Mouse (Mus musculus) forebrain, embryonic 10.5 days (tissue): ENCODE data around the gene Slc16a5. TPM values are rescaled to one million over a fixed set of nuclear protein-coding genes. Genes with fewer than 3 reads are reported as not detected.
"Not testable (repeated sequence)": the region's sequence is repeated elsewhere in the genome, so short reads cannot be mapped to it uniquely, and the experiment has no call there.

Experiments used
- DNase-seq: peaks from one replicate; pipeline ENCODE4 v3.0.0-alpha.2; 2017; ENCODE audit warnings: low spot score; ENCODE audit errors: extremely low spot score
- H3K27ac ChIP-seq: fragments of 300-500 bp; sonication (generic); 2 replicates; pipeline ENCODE4 v1.5.1; 2016; ENCODE audit warnings: mild to moderate bottlenecking
- H3K27me3 ChIP-seq: fragments of 300-500 bp; sonication (generic); 2 replicates; pipeline ENCODE4 v1.6.1; 2016; ENCODE audit warnings: mild to moderate bottlenecking; ENCODE audit not compliant: poor library complexity, severe bottlenecking
- H3K36me3 ChIP-seq: fragments of 300-500 bp; sonication (generic); replicated peaks from 2 replicates; pipeline ENCODE4 v1.6.1; 2016; ENCODE audit warnings: mild to moderate bottlenecking, moderate library complexity
- H3K4me1 ChIP-seq: fragments of 300-500 bp; sonication (generic); 2 replicates; pipeline ENCODE4 v1.6.1; 2016
- H3K4me3 ChIP-seq: fragments of 300-500 bp; sonication (generic); 2 replicates; pipeline ENCODE4 v1.5.1; 2016; ENCODE audit warnings: mild to moderate bottlenecking, moderate library complexity
- H3K9me3 ChIP-seq: fragments of 300-500 bp; sonication (generic); 2 replicates; pipeline ENCODE4 v1.6.1; 2016; ENCODE audit warnings: mild to moderate bottlenecking, moderate library complexity
- WGBS: fragments of 180-500 bp; shearing (Covaris S2); methylation state at CpG from one replicate; pipeline ENCODE4 v1.1.7; 2016; 5-methylcytosine and 5-hydroxymethylcytosine counted together
- polyA plus RNA-seq: library from polyadenylated mRNA; unstranded; fragments of >200 nt; fragmentation: Nextera tagmentation; extraction: Ambion mirVana; gene quantifications from 2 replicates; pipeline ENCODE4 v1.2.1, GENCODE M21; 2016

The Slc16a5 gene
- polyA plus RNA-seq, 1 experiment from 2014 or later: 0.19 TPM

GRCm38 (mm10) chr11:115452281-115452860, 9.9 kb upstream of the Slc16a5 start:
- H3K27ac ChIP-seq: no peak overlapping the region
- 0 out of 2 replicates have a peak, but pooled peaks cover 7% of the 10 kb centered on the region for H3K9me3 ChIP-seq
- peaks cover 29% of the 10 kb centered on the region for H3K4me1 ChIP-seq
- H3K36me3 ChIP-seq: no peaks in the 10 kb centered on the region
- WGBS: 87% methylated on average over 7 of the region's 7 CpGs
- H3K27me3 ChIP-seq: no peaks in the 10 kb centered on the region
- no peak for DNase-seq
- no peak overlapping the region for H3K4me3 ChIP-seq

GRCm38 (mm10) chr11:115453306-115453705, 9.0 kb upstream of the Slc16a5 start:
- DNase-seq: no peak
- Histone ChIP-seq H3K4me1 (peaks cover 29% of the 10 kb centered on the region), H3K4me3 (no peak overlapping the region), H3K27ac (no peak overlapping the region), H3K36me3 (no peaks in the 10 kb centered on the region), H3K9me3 (0 out of 2 replicates have a peak, but pooled peaks cover 7% of the 10 kb centered on the region), H3K27me3 (no peaks in the 10 kb centered on the region)
- WGBS: 72% methylated on average over 4 of the region's 4 CpGs

GRCm38 (mm10) chr11:115454822-115455221, 7.5 kb upstream of the Slc16a5 start:
- H3K4me3 ChIP-seq, DNase-seq, H3K36me3 ChIP-seq, H3K27ac ChIP-seq, H3K27me3 ChIP-seq, H3K9me3 ChIP-seq: not testable (repeated sequence)
- 85% methylated on average over 6 of the region's 6 CpGs for WGBS
- H3K4me1 ChIP-seq: peaks cover 14% of the 10 kb centered on the region

GRCm38 (mm10) chr11:115455619-115456018, 6.7 kb upstream of the Slc16a5 start:
- Histone ChIP-seq H3K4me3 (no peak overlapping the region), H3K27ac (no peak overlapping the region), H3K36me3 (no peaks in the 10 kb centered on the region), H3K4me1 (peaks cover 14% of the 10 kb centered on the region), H3K9me3 (0 out of 2 replicates have a peak, but pooled peaks cover 7% of the 10 kb centered on the region), H3K27me3 (no peaks in the 10 kb centered on the region)
- WGBS: 84% methylated on average over 15 of the region's 15 CpGs
- DNase-seq: no peak

- no peak for DNase-seq
Observed at GRCm38 (mm10) chr11:115456182-115456581, 6.1 kb upstream of the Slc16a5 start.

GRCm38 (mm10) chr11:115457405-115457804, 4.9 kb upstream of the Slc16a5 start:
- Histone ChIP-seq H3K27me3 (0 out of 2 replicates have a peak, but pooled peaks cover 5% of the 10 kb centered on the region), H3K9me3 (0 out of 2 replicates have a peak, but pooled peaks cover 7% of the 10 kb centered on the region), H3K27ac (peak overlapping the region; percentile 51; the same call in 1 of the 2 replicates), H3K36me3 (no peaks in the 10 kb centered on the region), H3K4me1 (peaks cover 25% of the 10 kb centered on the region), H3K4me3 (no peak overlapping the region)
- 46% methylated on average over 6 of the region's 6 CpGs for WGBS
- no peak for DNase-seq

More at GRCm38 (mm10) chr11:115456182-115456581, 6.1 kb upstream of the Slc16a5 start:
- Histone ChIP-seq H3K4me3 (no peak overlapping the region), H3K9me3 (0 out of 2 replicates have a peak, but pooled peaks cover 7% of the 10 kb centered on the region), H3K36me3 (no peaks in the 10 kb centered on the region), H3K27me3 (no peaks in the 10 kb centered on the region), H3K4me1 (peaks cover 18% of the 10 kb centered on the region), H3K27ac (no peak overlapping the region)
- WGBS: 94% methylated on average over 5 of the region's 5 CpGs

GRCm38 (mm10) chr11:115460976-115461375, 1.3 kb upstream of the Slc16a5 start:
- DNase-seq: no peak
- no peaks in the 10 kb centered on the region for H3K36me3 ChIP-seq
- peaks cover 9% of the 10 kb centered on the region; the same call in 1 of the 2 replicates for H3K27me3 ChIP-seq
- no peak overlapping the region for H3K4me3 ChIP-seq
- 22% methylated on average over 8 of the region's 8 CpGs for WGBS
- H3K9me3 ChIP-seq: no peaks in the 10 kb centered on the region
- no peak overlapping the region for H3K27ac ChIP-seq
- peaks cover 25% of the 10 kb centered on the region for H3K4me1 ChIP-seq

GRCm38 (mm10) chr11:115461846-115462242, 430 bp upstream of the Slc16a5 start:
- 70% methylated on average over 5 of the region's 5 CpGs for WGBS
- Histone ChIP-seq H3K4me3 (no peak overlapping the region), H3K4me1 (peaks cover 27% of the 10 kb centered on the region), H3K27ac (no peak overlapping the region), H3K27me3 (peaks cover 9% of the 10 kb centered on the region; the same call in 1 of the 2 replicates), H3K9me3 (no peaks in the 10 kb centered on the region), H3K36me3 (no peaks in the 10 kb centered on the region)
- DNase-seq: no peak

- peaks cover 24% of the 10 kb centered on the region for H3K4me1 ChIP-seq
- 80% methylated on average over 11 of the region's 11 CpGs for WGBS
- no peaks in the 10 kb centered on the region for H3K9me3 ChIP-seq
- DNase-seq: no peak
- peaks cover 9% of the 10 kb centered on the region; the same call in 1 of the 2 replicates for H3K27me3 ChIP-seq
- no peak overlapping the region for H3K4me3 ChIP-seq
- H3K36me3 ChIP-seq: no peaks in the 10 kb centered on the region
- no peak overlapping the region for H3K27ac ChIP-seq
Observed at GRCm38 (mm10) chr11:115463397-115463796, 1.1 kb downstream of the Slc16a5 start.

- no peaks in the 10 kb centered on the region for H3K9me3 ChIP-seq
- no peak overlapping the region for H3K4me3 ChIP-seq
- peaks cover 9% of the 10 kb centered on the region; the same call in 1 of the 2 replicates for H3K27me3 ChIP-seq
- H3K27ac ChIP-seq: no peak overlapping the region
- DNase-seq: no peak
- no peaks in the 10 kb centered on the region for H3K36me3 ChIP-seq
- 92% methylated on average over 8 of the region's 8 CpGs for WGBS
- peaks cover 24% of the 10 kb centered on the region for H3K4me1 ChIP-seq
Observed at GRCm38 (mm10) chr11:115464851-115465250, 2.6 kb downstream of the Slc16a5 start.

- WGBS: 45% methylated on average over 4 of the region's 4 CpGs
- Histone ChIP-seq H3K4me1 (peaks cover 16% of the 10 kb centered on the region), H3K36me3 (no peaks in the 10 kb centered on the region), H3K27me3 (peaks cover 3% of the 10 kb centered on the region; the same call in 1 of the 2 replicates), H3K9me3 (no peaks in the 10 kb centered on the region), H3K4me3 (no peak overlapping the region), H3K27ac (peak overlapping the region; percentile 73)
- DNase-seq: no peak
Observed at GRCm38 (mm10) chr11:115467217-115467618, 4.9 kb downstream of the Slc16a5 start.

GRCm38 (mm10) chr11:115472183-115472582, 9.9 kb downstream of the Slc16a5 start:
- Histone ChIP-seq H3K4me1 (peaks cover 60% of the 10 kb centered on the region), H3K4me3 (no peak overlapping the region), H3K27me3 (no peaks in the 10 kb centered on the region), H3K27ac (peak overlapping the region; percentile 85), H3K36me3 (no peaks in the 10 kb centered on the region), H3K9me3 (no peaks in the 10 kb centered on the region)
- 89% methylated on average over 7 of the region's 7 CpGs for WGBS
- DNase-seq: no peak

GRCm38 (mm10) chr11:115473626-115474275, 11.5 kb downstream of the Slc16a5 start:
- WGBS: 25% methylated on average over 15 of the region's 15 CpGs
- H3K4me3 ChIP-seq: peak overlapping the region; percentile 13
- H3K4me1 ChIP-seq: peaks cover 56% of the 10 kb centered on the region
- DNase-seq: peak; percentile 91
- no peaks in the 10 kb centered on the region for H3K9me3 ChIP-seq
- no peaks in the 10 kb centered on the region for H3K27me3 ChIP-seq
- peak overlapping the region; percentile 85 for H3K27ac ChIP-seq
- H3K36me3 ChIP-seq: no peaks in the 10 kb centered on the region
